Mouse (Mus musculus) ES-Bruce4 (cell line): Measurements from ENCODE around the gene Cdh7.

Experiments
- CTCF ChIP-seq: IDR thresholded peaks from one replicate; pipeline ENCODE4 v1.8.1; 2011; ENCODE audit warnings: low read depth, low read length
- EP300 ChIP-seq: IDR thresholded peaks from 2 replicates; pipeline ENCODE4 v1.6.1; 2011; ENCODE audit warnings: low read depth, low read length; ENCODE audit not compliant: insufficient read depth
- POLR2A ChIP-seq: IDR thresholded peaks from one replicate; pipeline ENCODE4 v1.8.1; 2011; ENCODE audit warnings: low read length; ENCODE audit not compliant: insufficient read depth

GRCm38 (mm10) chr1:110078471-110078870, 96.2 kb downstream of the Cdh7 start:
- TF ChIP-seq CTCF (no peak), EP300 (no peak), POLR2A (no peak)
